Mouse (Mus musculus) E14TG2a.4 (cell line): Measurements from ENCODE around the gene Stxbp4.

Source experiments
- CTCF ChIP-seq: conservative IDR thresholded peaks from 2 replicates; pipeline ENCODE4 v1.5.1; 2014; ENCODE audit warnings: low read length
- NANOG ChIP-seq: IDR thresholded peaks from 2 replicates; pipeline ENCODE4 v1.6.1; 2014; ENCODE audit warnings: borderline replicate concordance, low read length, mixed read lengths
- POU5F1 ChIP-seq: IDR thresholded peaks from 2 replicates; pipeline ENCODE4 v1.6.1; 2014; ENCODE audit warnings: low read length, borderline replicate concordance

- TF ChIP-seq CTCF, result no peak
- TF ChIP-seq POU5F1, result no peak
- TF ChIP-seq NANOG, result no peak
Measured at GRCm38 (mm10) chr11:90517750-90518149, 120.1 kb downstream of the Stxbp4 start.
